Comparison of ENCODE assay signal across 8 mouse cellular contexts in genomic region chr5:142367085-142368081, GRCm38 (mm10). TPM values are rescaled to one million over a fixed set of nuclear protein-coding genes. Genes with fewer than 3 reads are reported as not detected.
DNase-seq lines count a peak whose midpoint lies in the region; ATAC-seq and TF ChIP-seq lines count a peak whose summit lies in the region.

No protein-coding gene starts in this region.

- H3K36me3 ChIP-seq in forebrain, embryonic 10.5 days (replicated peaks): peaks cover 10% of the 10 kb centered on the region
- no peaks in the 10 kb centered on the region for H3K36me3 ChIP-seq in heart, embryonic 15.5 days
- no peaks in the 10 kb centered on the region for H3K36me3 ChIP-seq in liver, embryonic 14.5 days (replicated peaks; ENCODE audit: control insufficient read depth, insufficient read depth, low read depth)
- no peaks in the 10 kb centered on the region for H3K36me3 ChIP-seq in neural tube, embryonic 11.5 days (ENCODE audit: control insufficient read depth, insufficient read depth, low read length)
- no peaks in the 10 kb centered on the region for H3K36me3 ChIP-seq in stomach, postnatal 0 days (ENCODE audit: control insufficient read depth, insufficient read depth, low read length)

- H3K4me3 ChIP-seq in forebrain, embryonic 10.5 days: peak overlapping the region; percentile 64
- H3K4me3 ChIP-seq in heart, embryonic 15.5 days: peak overlapping the region; percentile 61
- peak overlapping the region; percentile 60 to 81 for H3K4me3 ChIP-seq in liver, embryonic 14.5 days (ENCODE audit: insufficient read depth in 1 of 2, low read depth in 2 of 2, low read length in 2 of 2)
- peak overlapping the region; percentile 36 for H3K4me3 ChIP-seq in neural tube, embryonic 11.5 days (ENCODE audit: low read depth, low read length)
- H3K4me3 ChIP-seq in stomach, postnatal 0 days (ENCODE audit: low read depth, low read length): peak overlapping the region; percentile 52

- H3K9me3 ChIP-seq in forebrain, embryonic 10.5 days: no peaks in the 10 kb centered on the region; the same call in 1 of the 2 replicates
- H3K9me3 ChIP-seq in heart, embryonic 15.5 days (replicated peaks): no peaks in the 10 kb centered on the region
- H3K9me3 ChIP-seq in liver, embryonic 14.5 days (ENCODE audit: control insufficient read depth, low read length): no peaks in the 10 kb centered on the region
- H3K9me3 ChIP-seq in neural tube, embryonic 11.5 days (ENCODE audit: control insufficient read depth, low read length): no peaks in the 10 kb centered on the region
- no peaks in the 10 kb centered on the region for H3K9me3 ChIP-seq in stomach, postnatal 0 days (ENCODE audit: control insufficient read depth, low read length)

- TF ChIP-seq CTCF in liver, embryonic 14.5 days (IDR thresholded peaks at IDR 0.05; ENCODE audit: low read depth): peak; percentile 84
- TF ChIP-seq CTCF in stomach, postnatal 0 days (IDR thresholded peaks at IDR 0.05; ENCODE audit: low read depth): peak; percentile 94

- peak overlapping the region; percentile 94 for H3K27ac ChIP-seq in forebrain, embryonic 10.5 days
- H3K27ac ChIP-seq in heart, embryonic 15.5 days: peak overlapping the region; percentile 75
- H3K27ac ChIP-seq in liver, embryonic 14.5 days: peak overlapping the region; percentile 2; the same call in 1 of the 2 replicates
- no peak overlapping the region for H3K27ac ChIP-seq in neural tube, embryonic 11.5 days (ENCODE audit: low read depth, low read length)
- peak overlapping the region; percentile 80 for H3K27ac ChIP-seq in stomach, postnatal 0 days (replicated peaks)

- H3K27me3 ChIP-seq in forebrain, embryonic 10.5 days (ENCODE audit: poor library complexity, severe bottlenecking): no peaks in the 10 kb centered on the region
- H3K27me3 ChIP-seq in heart, embryonic 15.5 days: no peaks in the 10 kb centered on the region
- no peaks in the 10 kb centered on the region for H3K27me3 ChIP-seq in liver, embryonic 14.5 days (ENCODE audit: control insufficient read depth, insufficient read depth, low read length)
- H3K27me3 ChIP-seq in neural tube, embryonic 11.5 days (ENCODE audit: control insufficient read depth, insufficient read depth, low read length): no peaks in the 10 kb centered on the region
- H3K27me3 ChIP-seq in stomach, postnatal 0 days (ENCODE audit: control insufficient read depth, insufficient read depth, low read length): no peaks in the 10 kb centered on the region

- TF ChIP-seq EP300 in liver, embryonic 14.5 days (IDR thresholded peaks at IDR 0.05; ENCODE audit: low read depth): peak; percentile 31; the same call in 1 of the 2 replicates
- TF ChIP-seq EP300 in stomach, postnatal 0 days (optimal IDR thresholded peaks at IDR 0.05): peak; percentile 89

- 1% methylated on average over 83 of the region's 83 CpGs for WGBS in forebrain, embryonic 10.5 days
- under 1% methylated on average over 83 of the region's 83 CpGs for WGBS in heart, embryonic 15.5 days
- WGBS in liver, embryonic 14.5 days (ENCODE audit: insufficient replicate concordance): under 1% methylated on average over 83 of the region's 83 CpGs
- WGBS in neural tube, embryonic 11.5 days: 1% methylated on average over 83 of the region's 83 CpGs
- under 1% methylated on average over 72 of the region's 83 CpGs for WGBS in stomach, postnatal 0 days

- peak; percentile 99 to 100 for DNase-seq in CD8-positive naive resting alpha-beta T cell, adult 2 months (ENCODE audit: low read depth in 2 of 2, low spot score in 2 of 2)
- peak; percentile 88 for DNase-seq in c-Kit-positive CD71-negative TER-119-negative erythroid progenitor cells, embryonic 14.5 days (ENCODE audit: low read depth)
- peak; percentile 98 for DNase-seq in forebrain, embryonic 10.5 days (ENCODE audit: extremely low spot score, low spot score)
- DNase-seq in kidney, postnatal 25 days: peak; percentile 97
- peak; percentile 85 to 89 (median 88) for DNase-seq in liver, embryonic 14.5 days (ENCODE audit: low read depth in 3 of 3, low spot score in 3 of 3)
- DNase-seq in neural tube, embryonic 11.5 days (ENCODE audit: low spot score): peak; percentile 97
- peak; percentile 97 for DNase-seq in stomach, postnatal 0 days (ENCODE audit: low spot score)

- peak overlapping the region; percentile 80 for H3K4me2 ChIP-seq in heart, embryonic 15.5 days
- peak overlapping the region; percentile 97 for H3K4me2 ChIP-seq in liver, embryonic 14.5 days (ENCODE audit: low read depth)
- peak overlapping the region; percentile 83 for H3K4me2 ChIP-seq in neural tube, embryonic 11.5 days (ENCODE audit: low read depth)
- H3K4me2 ChIP-seq in stomach, postnatal 0 days (replicated peaks; ENCODE audit: low read depth): peak overlapping the region; percentile 73

- H3K9ac ChIP-seq in heart, embryonic 15.5 days: peak overlapping the region; percentile 70
- H3K9ac ChIP-seq in liver, embryonic 14.5 days (replicated peaks): peak overlapping the region; percentile 75
- peak overlapping the region; percentile 49 for H3K9ac ChIP-seq in neural tube, embryonic 11.5 days (ENCODE audit: low read length)
- peak overlapping the region; percentile 60 for H3K9ac ChIP-seq in stomach, postnatal 0 days (ENCODE audit: low read length)

- peak; percentile 92 for ATAC-seq in heart, embryonic 15.5 days (replicated peaks; ENCODE audit: insufficient number of reproducible peaks, insufficient read depth, low FRiP score, low read depth)
- peak; percentile 93 for ATAC-seq in liver, embryonic 14.5 days (ENCODE audit: insufficient read depth)
- ATAC-seq in neural tube, embryonic 11.5 days (ENCODE audit: insufficient read depth, low FRiP score, low TSS enrichment): peak; percentile 85
- peak; percentile 93 for ATAC-seq in stomach, postnatal 0 days (ENCODE audit: low FRiP score, low TSS enrichment)

- H3K4me1 ChIP-seq in forebrain, embryonic 10.5 days: peaks cover 59% of the 10 kb centered on the region
- H3K4me1 ChIP-seq in heart, embryonic 15.5 days (replicated peaks): peaks cover 23% of the 10 kb centered on the region
- H3K4me1 ChIP-seq in liver, embryonic 14.5 days (replicated peaks; ENCODE audit: control insufficient read depth in 2 of 2, insufficient read depth in 2 of 2, low read length in 1 of 2): peaks cover 10 to 18% of the 10 kb centered on the region in 2 experiments
- peaks cover 19% of the 10 kb centered on the region for H3K4me1 ChIP-seq in neural tube, embryonic 11.5 days (ENCODE audit: control insufficient read depth, insufficient read depth, low read length)
- H3K4me1 ChIP-seq in stomach, postnatal 0 days (replicated peaks; ENCODE audit: control insufficient read depth, insufficient read depth): peaks cover 4% of the 10 kb centered on the region; the same call in 1 of the 2 replicates

RNA-seq across cellular contexts. Expression of gene Foxk1, which starts 33.9 kb away (rescaled TPM):
- 4.3 and 5.2 TPM in 2 replicates for polyA plus RNA-seq in forebrain, embryonic 10.5 days (2016; fragmentation: Nextera tagmentation; extraction: Ambion mirVana)
- polyA plus RNA-seq in heart, embryonic 15.5 days (2015; fragmentation: Nextera tagmentation; extraction: Ambion mirVana): 3.1 and 4.2 TPM in 2 replicates
- polyA plus RNA-seq in liver, embryonic 14.5 days (2012; rRNA removed): 2.4 TPM in 2 replicates
- polyA plus RNA-seq in liver, embryonic 14.5 days (2014; fragmentation: Nextera tagmentation; extraction: Ambion mirVana): 1.1 and 1.8 TPM in 2 replicates
- 3.9 and 4.7 TPM in 2 replicates for polyA plus RNA-seq in neural tube, embryonic 11.5 days (2014; fragmentation: Nextera tagmentation; extraction: Ambion mirVana)
- 3.5 and 3.8 TPM in 2 replicates for polyA plus RNA-seq in stomach, postnatal 0 days (2015; fragmentation: Nextera tagmentation; extraction: Ambion mirVana)
